Mouse (Mus musculus): ENCODE data around the gene Ikzf1.

GRCm38 (mm10) chr11:11744222-11744621, 59.4 kb downstream of the Ikzf1 start:
- TF ChIP-seq CTCF (IDR thresholded peaks at IDR 0.05) (no peak), POLR2A (IDR thresholded peaks at IDR 0.05; ENCODE audit: insufficient read depth, low read depth, low read length) (no peak), EP300 (IDR thresholded peaks at IDR 0.05; ENCODE audit: insufficient read depth, low read depth, low read length) (no peak)
